Mouse (Mus musculus) bone marrow macrophage, adult 2 months (primary cell): ENCODE measurements at regions not wholly inside any gene's neighbourhood (a gene's known extent, or its start where the extent isn't known, plus 50 kb on each side); places are given as distances from the start of the nearest gene placed in this dataset.
A peak's percentile ranks its signal among the peaks of the same experiment; 100 is the strongest.

ENCODE experiments used
- H3K27ac ChIP-seq: 2 replicates; pipeline ENCODE4 v1.5.1; 2012; ENCODE audit warnings: low read depth, low read length; ENCODE audit not compliant: insufficient read depth
- H3K4me1 ChIP-seq: 2 replicates; pipeline ENCODE4 v1.6.1; 2012; ENCODE audit warnings: low read length; ENCODE audit not compliant: control insufficient read depth, insufficient read depth
- H3K4me3 ChIP-seq: 2 replicates; pipeline ENCODE4 v1.5.1; 2012; ENCODE audit warnings: mild to moderate bottlenecking, low read length, moderate library complexity; ENCODE audit not compliant: insufficient read depth
- CTCF ChIP-seq: IDR thresholded peaks from 2 replicates; pipeline ENCODE4 v1.5.1; 2012; ENCODE audit warnings: low read depth, mild to moderate bottlenecking, low read length, moderate library complexity
- POLR2A ChIP-seq: IDR thresholded peaks from 2 replicates; pipeline ENCODE4 v1.6.1; 2012; ENCODE audit warnings: mild to moderate bottlenecking, low read depth, low read length, borderline replicate concordance

DNA sequence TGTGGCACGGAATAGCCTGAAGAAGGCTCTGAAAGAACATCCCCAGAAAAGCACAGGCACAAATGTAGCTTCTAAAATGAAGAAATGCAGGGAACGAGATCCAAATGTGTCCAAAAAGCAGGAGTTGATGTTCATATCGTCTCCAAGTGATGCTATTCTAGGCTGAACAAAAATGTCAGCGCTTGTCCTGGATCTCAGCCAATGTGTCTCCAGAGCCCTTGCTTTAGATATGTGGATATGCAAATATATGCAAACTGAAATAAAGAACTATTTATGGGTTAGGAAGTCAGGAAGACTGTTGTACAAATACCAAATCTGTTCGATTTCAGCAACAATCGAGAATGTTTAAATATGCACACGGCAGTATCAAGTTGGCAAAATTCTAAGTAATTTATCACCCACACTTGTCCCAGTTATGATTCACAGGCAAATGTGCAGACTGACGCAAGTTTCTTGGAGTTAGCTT, 320.4 kb downstream of the Synb start:
- H3K27ac ChIP-seq: no peak overlapping the region
- TF ChIP-seq POLR2A (no peak), CTCF (no peak)
- H3K4me3 ChIP-seq: no peak overlapping the region
- H3K4me1 ChIP-seq: no peaks in the 10 kb centered on the region

DNA sequence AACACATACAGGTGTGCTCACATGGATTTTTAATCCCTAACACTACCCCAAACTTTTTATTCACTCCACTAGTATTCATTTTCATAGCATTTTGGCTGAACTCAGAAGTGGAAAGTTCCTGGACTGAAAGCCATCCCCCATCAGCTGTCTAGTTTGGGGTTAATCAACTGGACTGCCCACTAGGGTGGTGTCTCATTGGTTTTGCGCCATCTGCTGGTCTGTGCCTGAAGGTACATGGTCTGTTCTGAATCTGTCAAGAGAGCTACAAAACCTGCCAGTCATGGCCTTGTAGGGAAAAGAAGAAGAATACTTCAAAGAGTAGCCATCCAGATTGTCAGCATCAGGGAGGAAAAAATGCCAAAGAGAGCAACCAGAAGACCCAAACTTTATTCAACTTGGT, 327.3 kb downstream of the Synb start:
- no peak overlapping the region for H3K27ac ChIP-seq
- no peaks in the 10 kb centered on the region for H3K4me1 ChIP-seq
- H3K4me3 ChIP-seq: no peak overlapping the region
- TF ChIP-seq POLR2A (no peak), CTCF (peak; percentile 18; the same call in 1 of the 2 replicates)

DNA sequence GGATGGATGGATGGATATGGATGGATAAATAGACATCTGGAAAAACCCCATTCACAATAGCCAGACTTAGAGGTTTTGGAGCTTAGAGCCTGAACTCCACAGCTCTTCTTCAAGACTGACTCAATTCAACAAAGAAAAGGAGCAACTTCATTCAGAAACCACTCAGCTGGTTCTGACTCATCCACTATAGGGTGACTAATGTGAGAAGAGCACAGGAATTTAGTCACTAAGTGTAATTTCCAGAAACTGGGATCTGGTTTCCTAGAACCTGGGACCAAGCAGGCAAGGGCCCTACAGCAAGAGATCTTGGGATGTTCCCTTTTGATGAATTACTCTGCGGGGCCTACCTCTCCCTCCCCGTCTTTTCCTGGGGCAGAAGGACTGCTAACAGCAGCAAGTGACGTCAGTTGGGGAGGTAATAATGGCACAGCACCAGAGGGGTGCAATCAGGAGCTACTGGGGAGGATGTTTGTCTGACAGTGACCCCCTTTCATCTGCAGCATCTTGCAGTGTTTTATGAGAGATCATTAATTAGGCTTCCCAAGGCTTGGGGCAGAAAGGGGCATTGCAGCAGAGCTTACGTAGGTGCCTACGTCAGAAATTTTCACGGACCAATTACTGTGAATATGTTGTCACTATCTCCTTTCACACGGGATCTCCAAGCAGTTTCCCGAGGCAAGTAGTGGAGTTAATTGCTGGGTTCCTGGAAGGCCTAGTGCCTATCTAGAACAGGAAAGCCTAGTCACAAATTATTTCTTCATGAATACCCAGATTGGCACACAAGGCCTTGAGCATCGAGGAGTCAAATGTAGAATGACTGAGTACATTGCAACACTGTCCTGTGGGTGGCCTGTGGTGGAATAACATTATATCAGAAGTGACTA, 339.3 kb downstream of the Synb start:
- Histone ChIP-seq H3K4me3 (no peak overlapping the region), H3K4me1 (no peaks in the 10 kb centered on the region), H3K27ac (no peak overlapping the region)
- TF ChIP-seq POLR2A: no peak
- TF ChIP-seq CTCF: no peak

DNA sequence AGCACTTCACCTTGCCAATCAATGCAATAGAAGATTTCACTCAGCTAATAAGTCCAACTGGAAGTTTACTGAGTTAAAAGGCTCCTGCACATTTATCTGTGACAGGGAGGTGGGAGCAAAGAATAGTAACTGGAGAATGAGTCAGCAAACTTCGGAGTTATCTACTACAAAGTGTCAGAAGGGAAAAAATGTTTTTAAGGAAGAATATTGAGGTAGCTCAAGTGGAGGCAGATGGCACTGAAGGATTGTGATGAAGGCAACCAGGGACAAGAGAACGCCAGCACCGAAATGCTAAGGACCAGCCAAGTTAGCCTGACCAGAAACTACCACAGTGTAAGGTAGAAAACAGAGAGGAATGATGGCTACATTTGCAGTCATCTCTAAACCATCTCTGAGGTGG, 348.2 kb downstream of the Synb start:
- Histone ChIP-seq H3K4me3 (no peak overlapping the region), H3K27ac (no peak overlapping the region), H3K4me1 (no peaks in the 10 kb centered on the region)
- no peak for TF ChIP-seq POLR2A
- TF ChIP-seq CTCF: no peak

DNA sequence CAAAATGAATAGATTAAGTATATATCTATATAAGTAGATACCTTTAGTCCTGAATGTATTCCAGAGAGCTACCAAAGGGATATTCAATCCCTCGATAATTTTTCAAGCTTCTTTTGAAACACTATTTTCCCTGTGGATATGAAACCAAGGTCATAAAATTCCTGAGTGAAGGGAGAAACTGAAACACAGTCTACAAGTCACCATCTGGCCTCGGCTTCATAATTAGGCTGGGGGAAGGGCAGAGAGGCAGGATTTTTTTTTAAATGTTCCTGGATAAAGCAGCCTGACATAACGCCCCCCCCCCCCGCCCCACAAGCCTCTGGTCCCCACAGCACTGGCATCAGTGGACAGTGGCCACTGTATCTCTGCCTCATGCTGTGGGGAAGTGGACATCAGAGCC, 348.7 kb downstream of the Synb start:
- TF ChIP-seq POLR2A (no peak), CTCF (no peak)
- Histone ChIP-seq H3K4me3 (no peak overlapping the region), H3K4me1 (no peaks in the 10 kb centered on the region), H3K27ac (no peak overlapping the region)

DNA sequence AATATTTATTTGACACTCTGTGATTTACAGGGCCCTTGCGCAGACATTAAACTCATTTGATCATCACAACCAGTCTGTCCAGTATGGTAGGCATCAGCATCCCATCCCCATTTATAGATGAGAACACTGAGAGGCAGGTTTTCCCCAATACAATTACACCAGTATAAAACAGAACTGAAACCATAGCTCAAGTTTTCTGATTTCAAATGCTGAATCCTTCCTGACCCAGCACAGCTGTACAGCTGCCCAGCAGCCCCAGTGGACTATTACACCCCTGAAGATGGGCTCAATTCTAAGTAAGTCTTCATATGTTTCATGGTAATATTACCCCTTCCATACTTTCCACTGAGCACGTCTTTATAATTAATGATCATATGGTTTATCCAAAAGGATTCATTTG, 352.3 kb downstream of the Synb start:
- Histone ChIP-seq H3K4me1 (no peaks in the 10 kb centered on the region), H3K27ac (no peak overlapping the region), H3K4me3 (no peak overlapping the region)
- TF ChIP-seq CTCF (no peak), POLR2A (no peak)

DNA sequence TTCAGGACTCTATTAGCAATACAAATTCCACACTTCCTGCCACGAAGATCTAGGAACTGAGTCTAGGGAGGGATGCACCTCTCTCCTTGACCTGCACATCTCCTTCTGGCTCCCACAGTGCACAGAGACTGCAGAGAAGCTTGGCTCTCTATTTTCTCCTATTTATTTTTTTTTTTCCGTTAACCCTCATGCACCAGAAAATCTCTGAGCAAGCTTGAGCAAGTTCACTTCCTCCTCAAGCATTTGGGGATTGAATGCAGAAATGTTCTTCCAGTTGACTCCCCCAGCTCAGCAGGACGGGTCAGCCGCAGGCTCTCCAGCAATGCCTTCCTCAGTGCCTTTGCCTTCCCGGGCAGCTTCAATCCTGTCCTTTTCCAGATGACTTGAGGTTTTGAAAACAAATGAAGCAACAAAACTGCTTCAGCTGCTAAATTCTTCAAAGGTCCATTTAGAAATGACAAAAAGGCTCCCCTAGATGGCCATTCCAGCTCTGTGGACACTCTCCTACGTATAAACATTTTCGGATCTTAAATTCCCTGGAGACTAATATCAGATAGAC, 352.9 kb downstream of the Synb start:
- Histone ChIP-seq H3K4me3 (no peak overlapping the region), H3K4me1 (no peaks in the 10 kb centered on the region), H3K27ac (no peak overlapping the region)
- TF ChIP-seq POLR2A (no peak), CTCF (no peak)

DNA sequence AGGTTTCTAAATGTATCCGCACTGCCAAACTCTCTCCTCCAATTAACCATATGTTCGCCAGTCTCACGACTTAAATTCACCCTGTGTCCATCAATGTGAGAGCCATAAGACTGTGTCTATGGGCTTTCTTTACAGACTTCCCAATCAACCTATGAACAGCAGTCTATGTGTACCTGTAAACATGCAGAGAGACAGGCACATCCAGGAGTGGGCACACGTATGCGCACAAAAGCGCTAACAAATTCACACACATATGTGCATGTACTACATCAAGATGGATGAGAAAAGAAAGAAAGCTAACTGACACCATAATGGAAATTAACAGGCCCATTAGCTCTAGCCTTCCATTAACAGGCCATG, 358.8 kb downstream of the Synb start:
- TF ChIP-seq CTCF: no peak
- H3K4me3 ChIP-seq: no peak overlapping the region
- no peaks in the 10 kb centered on the region for H3K4me1 ChIP-seq
- H3K27ac ChIP-seq: no peak overlapping the region

DNA sequence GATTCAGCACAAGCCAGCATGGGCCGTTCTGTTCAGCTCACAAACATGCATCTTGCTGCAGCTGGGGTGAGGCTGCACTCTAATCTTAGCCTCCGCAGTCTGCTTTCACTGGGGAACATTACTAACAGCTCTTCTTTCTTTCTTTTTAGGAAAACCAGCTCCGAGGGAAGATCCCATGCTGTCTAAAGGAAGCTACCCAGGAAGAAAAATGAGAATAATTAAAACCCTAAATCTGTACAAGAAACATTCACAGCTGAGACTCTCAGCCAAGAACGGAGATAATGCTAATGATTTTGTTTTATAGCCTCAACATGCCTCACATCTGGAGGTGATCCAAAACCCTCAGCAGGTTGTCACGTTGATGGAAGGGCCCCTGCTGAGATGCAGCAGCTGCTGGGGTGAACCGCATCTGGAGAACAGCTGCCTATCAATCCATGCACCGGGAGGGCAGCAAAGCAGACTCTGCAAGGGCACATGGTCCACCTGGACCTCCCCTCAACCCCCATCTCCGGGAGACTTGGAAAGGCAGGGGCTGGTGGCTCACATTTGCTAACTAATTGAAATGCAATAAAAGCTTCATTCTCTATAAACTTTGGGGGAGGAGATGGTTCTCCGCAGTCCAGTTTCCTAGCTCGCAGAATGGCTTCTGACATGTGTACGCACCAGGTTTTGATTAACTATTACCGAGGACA, 359.3 kb downstream of the Synb start:
- Histone ChIP-seq H3K27ac (no peak overlapping the region), H3K4me1 (no peaks in the 10 kb centered on the region), H3K4me3 (no peak overlapping the region)
- TF ChIP-seq CTCF (no peak), POLR2A (no peak)

DNA sequence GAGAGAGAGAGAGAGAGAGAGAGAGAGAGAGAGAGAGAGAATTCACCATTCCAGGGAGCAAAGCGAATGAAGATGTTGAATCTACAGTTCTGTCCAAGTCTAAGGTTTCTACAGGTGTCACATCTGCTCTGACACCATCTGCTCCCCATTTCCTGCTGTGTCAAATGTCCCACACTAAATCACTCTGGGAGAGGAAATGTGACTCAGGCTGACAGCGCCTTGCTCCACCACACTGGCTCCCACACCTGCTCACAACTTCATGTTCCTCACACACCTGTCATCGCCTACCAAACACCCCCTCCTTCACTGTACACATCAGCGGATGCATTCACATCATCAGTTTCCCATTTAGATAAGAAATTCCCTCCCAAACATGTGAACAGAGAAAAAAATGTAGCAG, 366.3 kb downstream of the Synb start:
- TF ChIP-seq CTCF: no peak
- no peak for TF ChIP-seq POLR2A
- Histone ChIP-seq H3K27ac (no peak overlapping the region), H3K4me1 (no peaks in the 10 kb centered on the region), H3K4me3 (no peak overlapping the region)
